Mouse (Mus musculus) heart, adult 9 months (tissue): ENCODE data around the gene Nisch.

ENCODE experiments used
- DNase-seq, 2 experiments: peaks; one replicate each; pipeline ENCODE4 v3.0.0; 2022; ENCODE audit warnings: low spot score in 2 of 2

Gene Nisch

GRCm38 (mm10) chr14:31216846-31217245 lies at the start of gene Nisch:
TSS of gene Nisch (minus strand) at chr14:31216946.
- no peak for DNase-seq

- DNase-seq = no peak
These were observed 44.2 kb upstream of the Nisch start for GRCm38 (mm10) chr14:31260932-31261331.

DNA sequence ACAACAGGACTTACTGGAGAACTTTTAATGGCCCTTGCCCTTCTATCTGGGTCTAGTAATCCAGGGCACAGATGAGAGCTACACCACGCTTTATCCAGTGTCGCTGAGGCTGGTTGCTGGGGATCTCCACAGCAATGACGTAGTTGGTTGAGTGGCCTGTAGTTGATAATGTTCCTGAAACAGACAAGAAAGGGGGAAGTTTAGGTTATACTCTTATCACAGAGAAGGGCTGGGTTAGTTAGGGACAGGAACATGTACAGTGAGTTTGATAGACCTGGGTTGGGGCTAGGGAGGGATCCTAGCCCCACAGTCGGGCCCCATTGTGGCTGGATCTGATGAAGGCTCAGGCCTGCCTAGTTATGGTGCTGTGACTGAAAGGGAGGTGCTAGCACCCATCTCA lies 43.6 kb upstream of the Nisch start:
- DNase-seq = no peak

DNA sequence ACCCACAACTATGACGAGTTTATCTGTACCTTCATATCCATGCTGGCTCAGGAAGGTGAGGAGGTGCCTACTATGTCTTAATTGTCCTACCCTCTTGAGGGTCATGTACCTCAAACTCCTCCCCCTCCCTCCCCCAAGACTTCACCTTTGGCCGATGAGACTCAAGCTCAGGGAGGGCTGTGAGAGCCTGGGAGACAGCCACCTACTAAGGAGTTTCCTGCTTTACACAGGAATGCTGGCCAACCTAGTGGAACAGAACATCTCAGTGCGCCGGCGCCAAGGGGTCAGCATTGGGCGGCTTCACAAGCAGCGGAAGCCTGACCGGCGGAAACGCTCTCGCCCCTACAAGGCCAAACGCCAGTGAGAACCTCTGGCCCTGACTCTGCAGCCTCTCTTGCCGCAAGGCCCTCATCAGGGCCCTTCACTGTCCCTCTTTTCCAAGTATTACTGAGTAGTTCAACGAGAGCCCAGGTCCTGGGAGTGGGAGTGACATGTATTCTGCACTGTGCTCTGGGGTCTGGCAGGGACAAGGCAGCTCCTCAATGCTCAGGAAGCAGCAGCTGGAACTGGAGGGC lies 41.8 kb upstream of the Nisch start:
- DNase-seq = no peak

- no peak for DNase-seq
These were observed 35.3 kb upstream of the Nisch start for GRCm38 (mm10) chr14:31252091-31252490.

- DNase-seq = no peak
These were observed 34.9 kb upstream of the Nisch start for GRCm38 (mm10) chr14:31251626-31252025.

DNA sequence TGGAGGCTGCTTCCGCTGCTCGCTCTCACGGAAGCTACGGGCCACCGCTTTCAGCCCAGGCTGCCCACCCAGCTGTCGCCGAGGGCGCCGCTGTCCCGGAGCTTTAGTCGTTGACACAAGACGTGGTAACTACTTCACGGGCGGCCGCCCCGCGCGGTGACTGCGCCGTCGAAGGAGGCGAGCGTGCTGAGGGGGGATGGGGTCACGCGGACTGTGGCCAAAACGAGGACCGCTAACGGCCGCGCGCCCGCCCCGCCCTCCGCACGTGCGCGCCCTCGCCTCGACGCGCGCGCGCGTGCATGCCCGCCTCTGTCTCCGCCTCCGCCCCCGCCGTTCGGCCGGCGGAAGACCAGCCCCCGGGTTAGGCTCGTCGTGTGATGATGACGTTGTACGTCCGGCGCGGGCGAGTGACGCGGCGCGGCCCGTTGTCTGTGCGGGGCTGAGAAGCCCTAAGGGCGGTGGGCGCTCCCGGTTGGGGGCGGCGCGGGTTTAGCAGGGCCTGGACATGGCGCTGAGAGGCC lies 34.4 kb upstream of the Nisch start, which contains the start of the genes Phf7 and Bap1:
TSS of gene Phf7 (minus strand) at position 234 of the 521 bp plus-strand sequence.
TSS of gene Bap1 (plus strand) at position 367 of the 521 bp plus-strand sequence.
- DNase-seq = peak; percentile 92 to 93

- DNase-seq = no peak
These were observed 33.7 kb upstream of the Nisch start for GRCm38 (mm10) chr14:31250222-31251083.

DNA sequence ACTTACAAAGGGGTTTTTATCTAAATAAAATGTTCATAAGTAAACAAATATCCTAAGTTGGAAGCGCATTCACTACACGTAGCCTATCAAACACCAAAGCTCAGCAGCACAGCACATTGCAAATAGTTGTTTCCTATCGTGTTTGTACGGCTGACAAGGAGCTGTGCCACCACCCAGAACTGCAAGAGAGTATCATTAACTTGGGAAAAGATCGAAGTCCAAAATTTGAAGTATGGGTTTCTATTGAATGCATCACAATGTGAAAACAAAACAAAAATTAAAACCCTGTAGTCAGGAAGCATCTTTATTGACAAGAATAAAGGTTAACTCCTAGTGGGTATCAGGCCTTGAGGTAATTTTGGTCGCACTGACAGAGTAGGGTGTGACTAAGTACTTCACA lies 31.6 kb upstream of the Nisch start:
- no peak for DNase-seq

GRCm38 (mm10) chr14:31245946-31246345 lies 29.2 kb upstream of the Nisch start:
- DNase-seq = no peak

DNA sequence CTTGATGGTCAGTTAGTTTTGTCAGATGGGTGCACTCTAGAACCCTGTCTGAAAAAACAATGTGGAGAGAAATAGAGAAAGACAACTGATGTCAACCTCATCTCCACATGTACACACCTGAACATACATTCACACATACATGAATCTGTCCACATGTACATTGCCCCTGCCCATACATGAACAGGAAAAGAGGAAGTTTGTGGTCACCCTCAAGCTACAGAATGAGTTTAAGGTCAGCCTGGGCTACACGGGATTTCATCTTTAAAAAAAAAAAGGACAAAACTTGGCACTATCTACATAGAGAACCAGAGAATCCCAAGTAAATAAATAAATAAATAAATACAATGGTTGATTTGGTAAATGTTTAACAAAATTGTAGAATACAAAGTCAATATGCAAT lies 28.0 kb upstream of the Nisch start:
- no peak for DNase-seq

- no peak for DNase-seq
These were observed 23.8 kb upstream of the Nisch start for GRCm38 (mm10) chr14:31240528-31240927.

DNA sequence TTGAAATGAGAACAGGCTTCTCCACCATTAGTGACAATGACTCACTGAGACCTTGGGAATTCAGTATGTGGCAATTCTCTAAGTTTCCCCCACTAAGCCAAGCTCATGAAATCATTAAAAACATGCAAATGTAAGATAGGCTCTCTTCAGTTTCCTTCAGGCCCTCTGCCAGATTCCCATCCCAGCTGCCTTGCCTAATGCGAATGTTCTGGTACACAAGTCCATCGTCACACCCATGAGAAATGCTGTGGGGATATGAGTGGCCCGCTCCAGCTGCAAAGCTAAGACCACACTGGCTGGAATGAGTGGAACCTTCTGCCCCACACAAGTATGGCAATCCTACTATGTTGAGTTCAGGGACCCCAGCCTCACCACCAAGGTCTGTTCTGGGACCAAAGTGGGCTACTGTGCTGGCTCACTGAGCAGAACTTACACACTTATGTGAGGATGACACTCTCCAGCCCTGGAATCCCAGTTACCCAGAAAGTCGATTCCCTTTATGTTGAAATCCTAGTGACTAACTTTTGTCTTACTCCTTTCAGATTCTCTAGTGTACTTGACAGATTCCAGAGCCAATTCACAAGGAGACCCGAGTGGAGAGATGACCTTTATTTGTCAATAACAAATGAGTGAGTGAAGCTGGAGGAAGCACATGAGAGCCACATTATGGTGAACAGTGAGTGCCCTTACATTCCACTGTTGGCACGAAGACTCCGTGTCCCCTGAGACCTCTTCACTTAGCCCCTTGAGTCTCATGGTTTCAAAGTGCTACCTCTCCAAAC lies 20.5 kb upstream of the Nisch start:
- peak; percentile 80 to 86 for DNase-seq

GRCm38 (mm10) chr14:31233996-31234591 lies 17.3 kb upstream of the Nisch start:
- DNase-seq = peak in 1 of 2 experiments; percentile 72

- DNase-seq = peak; percentile 51 to 82
These were observed 16.6 kb upstream of the Nisch start for GRCm38 (mm10) chr14:31233070-31233995.

DNA sequence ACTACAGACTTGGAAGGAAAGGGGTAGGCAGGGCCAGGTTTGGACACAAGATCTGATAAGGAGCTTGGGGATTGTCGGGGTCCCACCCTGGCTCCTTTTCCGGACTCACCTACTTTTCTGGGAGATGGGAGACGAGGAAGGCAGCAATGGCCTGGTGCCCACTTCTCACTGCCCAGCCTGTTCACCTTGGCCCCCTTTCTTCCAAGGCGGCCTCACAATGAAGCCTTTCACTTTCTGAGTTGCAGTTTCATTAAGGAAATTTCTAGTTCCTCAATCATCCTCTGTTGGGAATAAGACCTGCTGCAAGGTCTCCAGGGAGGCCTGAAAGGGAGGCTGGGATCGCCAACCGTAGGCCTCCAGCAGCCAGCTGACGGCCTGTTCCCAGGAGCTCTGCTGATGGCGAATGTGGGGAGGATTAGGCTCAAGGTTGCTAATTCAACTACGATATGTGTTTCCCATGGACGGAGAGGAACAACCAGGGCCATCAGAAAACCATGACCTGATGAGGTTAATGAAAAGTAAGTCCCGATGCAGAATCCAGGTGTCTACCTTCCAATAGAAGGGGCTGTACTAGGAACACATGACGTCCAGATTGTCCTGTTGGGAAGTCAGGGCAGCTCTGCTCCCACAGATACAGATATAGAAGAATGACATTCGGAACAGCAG lies 15.8 kb upstream of the Nisch start:
- peak in 1 of 2 experiments; percentile 58 for DNase-seq

- DNase-seq = no peak
These were observed 13.7 kb upstream of the Nisch start for GRCm38 (mm10) chr14:31230442-31230841.

DNA sequence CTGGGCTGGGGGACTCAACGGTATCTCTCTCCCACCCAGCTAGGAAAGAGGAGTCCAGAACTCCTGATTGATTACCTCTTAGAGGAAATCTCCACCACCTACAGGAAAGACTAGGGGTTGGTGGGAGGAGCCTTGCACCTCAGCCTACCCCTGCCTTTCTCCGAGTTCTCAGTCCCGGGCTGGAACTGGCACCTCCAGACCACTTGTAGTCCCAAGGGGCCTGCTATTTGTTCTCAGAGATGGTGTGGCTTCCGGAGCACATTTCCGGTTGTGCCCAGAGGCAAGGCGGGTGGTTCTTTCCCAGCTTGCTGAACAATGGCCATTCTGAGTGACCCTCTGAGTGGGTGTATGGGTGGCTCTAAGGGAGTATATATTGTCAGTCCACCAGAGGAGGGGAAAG lies 11.5 kb upstream of the Nisch start:
- DNase-seq = peak in 1 of 2 experiments; percentile 60

- DNase-seq = no peak
These were observed 10.2 kb upstream of the Nisch start for GRCm38 (mm10) chr14:31226978-31227377.

DNA sequence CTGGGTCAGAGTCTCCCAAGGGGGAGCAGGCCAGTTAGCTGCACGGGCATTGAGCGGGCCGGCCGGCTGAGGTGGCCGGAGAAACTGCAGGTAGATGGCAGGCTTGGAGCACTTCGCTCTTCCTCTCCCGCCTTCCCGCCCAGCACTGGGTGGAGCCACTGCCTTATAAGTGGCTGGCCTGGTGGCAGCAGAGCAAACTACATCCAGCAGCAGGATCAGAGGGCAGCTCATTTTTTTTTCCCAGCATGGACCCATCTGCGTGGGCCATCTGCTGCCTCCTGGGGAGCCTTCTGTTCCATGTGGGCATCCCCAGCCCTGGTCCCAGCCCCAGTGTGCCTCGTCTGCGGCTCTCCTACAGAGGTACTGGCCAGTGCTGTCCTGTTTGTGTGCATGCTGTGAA lies 920 bp upstream of the Nisch start, which contains the start of gene Sema3g:
TSS of gene Sema3g (plus strand) at position 195 of the 400 bp plus-strand sequence.
- DNase-seq = peak in 1 of 2 experiments; percentile 41
